Mouse (Mus musculus): ENCODE measurements around the gene Eipr1.

DNA sequence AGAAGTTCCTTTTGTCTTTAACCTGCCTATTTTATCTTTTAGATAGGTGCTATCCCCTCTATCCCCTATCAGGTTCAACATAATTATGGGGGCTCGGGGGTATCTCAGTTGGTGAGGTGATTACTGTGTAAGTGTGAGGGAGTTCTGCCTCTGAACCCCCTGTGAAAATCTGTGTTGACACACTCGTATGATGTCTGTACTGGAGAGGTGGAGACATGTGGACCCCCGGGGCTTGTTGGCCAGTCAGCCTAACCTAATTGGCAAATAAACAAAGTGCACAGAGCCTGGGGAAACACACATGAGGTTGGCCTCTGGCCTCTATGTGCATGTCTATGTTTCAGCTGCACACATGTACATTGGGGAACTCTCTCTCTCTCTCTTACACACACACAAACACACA, 161.5 kb downstream of the Eipr1 start:
- TF ChIP-seq CTCF (IDR thresholded peaks at IDR 0.05; ENCODE audit: extremely low read depth, insufficient read length, insufficient replicate concordance, low read depth, low read length) = no peak
- no peak for TF ChIP-seq POLR2A (IDR thresholded peaks at IDR 0.05; ENCODE audit: low read depth, low read length)

Data from small intestine, adult 2 months (tissue).